Mouse (Mus musculus) kidney, embryonic 14.5 days (tissue): ENCODE results near the gene Atp1a2. TPM values are rescaled to one million over a fixed set of nuclear protein-coding genes. Genes with fewer than 3 reads are reported as not detected.
"Not testable (repeated sequence)": the region's sequence is repeated elsewhere in the genome, so short reads cannot be mapped to it uniquely, and the experiment has no call there.

Source experiments
- ATAC-seq: fragments of 200-750 bp; cut with Nextera tagmentation; 2 replicates; pipeline ENCODE4 v1.8.0; 2017; ENCODE audit warnings: moderate number of reproducible peaks, mild to moderate bottlenecking, moderate TSS enrichment, moderate library complexity; ENCODE audit not compliant: low FRiP score, low TSS enrichment
- H3K27ac ChIP-seq: fragments of 300-500 bp; sonication (generic); 2 replicates; pipeline ENCODE4 v1.5.1; 2014; ENCODE audit warnings: low read depth, mild to moderate bottlenecking, low read length, moderate library complexity, mixed read lengths
- H3K27me3 ChIP-seq: fragments of 300-500 bp; sonication (generic); 2 replicates; pipeline ENCODE4 v1.6.1; 2014; ENCODE audit warnings: mild to moderate bottlenecking, low read length; ENCODE audit not compliant: control insufficient read depth, insufficient read depth
- H3K36me3 ChIP-seq: fragments of 300-500 bp; sonication (generic); 2 replicates; pipeline ENCODE4 v1.6.1; 2014; ENCODE audit warnings: low read length, mixed read lengths; ENCODE audit not compliant: control insufficient read depth, insufficient read depth
- H3K4me1 ChIP-seq: fragments of 300-500 bp; sonication (generic); 2 replicates; pipeline ENCODE4 v1.6.1; 2014; ENCODE audit warnings: low read length, mixed read lengths; ENCODE audit not compliant: control insufficient read depth, insufficient read depth
- H3K4me2 ChIP-seq: fragments of 300-500 bp; sonication (generic); replicated peaks from 2 replicates; pipeline ENCODE4 v1.6.1; 2014; ENCODE audit warnings: low read depth, mild to moderate bottlenecking, low read length
- H3K4me3 ChIP-seq: fragments of 300-500 bp; sonication (generic); 2 replicates; pipeline ENCODE4 v1.5.1; 2014; ENCODE audit warnings: mild to moderate bottlenecking, low read length
- H3K9ac ChIP-seq: fragments of 300-500 bp; sonication (generic); 2 replicates; pipeline ENCODE4 v1.6.1; 2014; ENCODE audit warnings: low read depth, mild to moderate bottlenecking, low read length, moderate library complexity
- H3K9me3 ChIP-seq: fragments of 300-500 bp; sonication (generic); 2 replicates; pipeline ENCODE4 v1.6.1; 2016; ENCODE audit warnings: low read length; ENCODE audit not compliant: control insufficient read depth
- WGBS: fragments of 180-500 bp; shearing (Covaris S2); extraction: QIAGEN DNeasy Blood & Tissue Kit; methylation state at CpG from one replicate; pipeline ENCODE4 v1.1.7; 2014; 5-methylcytosine and 5-hydroxymethylcytosine counted together
- polyA plus RNA-seq: library from polyadenylated mRNA; unstranded; fragments of >200 nt; fragmentation: Nextera tagmentation; extraction: Ambion mirVana; gene quantifications from 2 replicates; pipeline ENCODE4 v1.2.1, GENCODE M21; 2014

Gene Atp1a2
- polyA plus RNA-seq, 1 experiment from 2014 or later = 0.66 TPM

- not testable (repeated sequence) for H3K4me3 ChIP-seq, H3K27me3 ChIP-seq, H3K36me3 ChIP-seq, ATAC-seq, H3K4me2 ChIP-seq, H3K4me1 ChIP-seq, H3K27ac ChIP-seq, H3K9ac ChIP-seq, H3K9me3 ChIP-seq
- 45% methylated on average over 23 of the region's 23 CpGs for WGBS
Measured at GRCm38 (mm10) chr1:172244645-172245044, 53.2 kb downstream of the Atp1a2 start.

- H3K27ac ChIP-seq = no peak overlapping the region
- ATAC-seq = no peak
- no peak overlapping the region; the same call in 1 of the 2 replicates for H3K4me2 ChIP-seq
- no peaks in the 10 kb centered on the region for H3K36me3 ChIP-seq
- H3K9me3 ChIP-seq = no peaks in the 10 kb centered on the region
- peaks cover 8% of the 10 kb centered on the region; the same call in 1 of the 2 replicates for H3K27me3 ChIP-seq
- no peak overlapping the region for H3K4me3 ChIP-seq
- no peak overlapping the region for H3K9ac ChIP-seq
- WGBS = 30% methylated on average over 16 of the region's 16 CpGs
- H3K4me1 ChIP-seq = 0 out of 2 replicates have a peak, but pooled peaks cover 3% of the 10 kb centered on the region
Measured at GRCm38 (mm10) chr1:172243547-172244205, 54.2 kb downstream of the Atp1a2 start.

DNA sequence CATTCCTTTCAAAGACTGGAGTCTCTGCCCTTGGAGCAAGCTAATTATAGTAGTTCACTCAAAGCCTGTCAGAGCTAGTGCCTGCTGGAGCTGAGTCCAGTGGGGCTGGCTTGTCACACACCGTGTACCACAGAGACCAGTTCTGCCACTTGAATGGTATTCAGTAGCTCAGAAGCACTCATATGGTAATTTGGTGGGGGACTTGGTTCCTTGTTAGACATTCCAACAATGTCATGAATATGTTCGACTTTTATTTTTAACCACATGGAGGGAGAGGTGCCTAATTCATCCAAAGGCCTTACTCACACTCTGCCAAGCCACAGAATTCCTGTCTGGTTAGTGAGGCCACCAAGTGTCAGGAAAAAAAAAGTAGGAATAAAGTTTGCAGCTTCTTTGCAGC, 55.5 kb downstream of the Atp1a2 start:
- H3K4me3 ChIP-seq = no peak overlapping the region
- peak; percentile 59; the same call in 1 of the 2 replicates for ATAC-seq
- H3K9ac ChIP-seq = no peak overlapping the region
- 54% methylated on average over 2 of the region's 2 CpGs for WGBS
- no peaks in the 10 kb centered on the region for H3K9me3 ChIP-seq
- H3K36me3 ChIP-seq = no peaks in the 10 kb centered on the region
- 0 out of 2 replicates have a peak, but pooled peaks cover 3% of the 10 kb centered on the region for H3K4me1 ChIP-seq
- H3K27ac ChIP-seq = 0 out of 2 replicates have a peak overlapping the region, but pooled peaks have one; percentile 30
- H3K4me2 ChIP-seq = no peak overlapping the region
- peaks cover 8% of the 10 kb centered on the region; the same call in 1 of the 2 replicates for H3K27me3 ChIP-seq

- Histone ChIP-seq H3K4me1 (0 out of 2 replicates have a peak, but pooled peaks cover 3% of the 10 kb centered on the region), H3K36me3 (no peaks in the 10 kb centered on the region), H3K27ac (peak overlapping the region; percentile 30; the same call in 1 of the 2 replicates), H3K27me3 (peaks cover 8% of the 10 kb centered on the region; the same call in 1 of the 2 replicates), H3K4me3 (no peak overlapping the region), H3K9ac (no peak overlapping the region), H3K4me2 (no peak overlapping the region), H3K9me3 (no peaks in the 10 kb centered on the region)
- 48% methylated on average over 6 of the region's 6 CpGs for WGBS
- 0 out of 2 replicates have a peak, but pooled peaks have one; percentile 13 for ATAC-seq
Measured at GRCm38 (mm10) chr1:172240945-172241708, 56.7 kb downstream of the Atp1a2 start.

DNA sequence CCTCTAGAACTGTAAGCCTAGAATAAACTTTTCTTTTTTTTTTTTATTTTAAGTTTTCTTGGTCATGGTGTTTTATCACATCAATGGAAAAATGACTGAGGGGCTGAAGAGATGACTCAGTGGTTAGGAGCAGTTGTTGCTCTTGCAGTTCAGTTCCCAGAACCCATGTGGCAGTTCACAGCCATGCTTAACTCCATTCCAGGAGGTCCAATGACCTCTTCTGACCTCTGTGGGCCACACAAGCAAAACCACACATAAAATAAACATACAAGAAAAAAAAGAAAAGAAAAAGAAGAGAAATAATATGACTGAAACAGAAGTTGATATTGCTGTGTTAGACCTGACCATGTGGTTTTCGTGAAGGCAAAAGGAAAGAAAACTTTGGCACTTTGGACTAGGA, 68.6 kb downstream of the Atp1a2 start:
- Histone ChIP-seq H3K4me1 (no peaks in the 10 kb centered on the region), H3K4me2 (no peak overlapping the region), H3K4me3 (no peak overlapping the region), H3K27me3 (no peaks in the 10 kb centered on the region), H3K9ac (no peak overlapping the region), H3K9me3 (no peaks in the 10 kb centered on the region), H3K27ac (no peak overlapping the region), H3K36me3 (no peaks in the 10 kb centered on the region)
- ATAC-seq = no peak
- WGBS = 79% methylated on average over 1 of the region's 1 CpGs

- Histone ChIP-seq H3K9me3 (no peaks in the 10 kb centered on the region), H3K4me2 (no peak overlapping the region), H3K4me1 (no peaks in the 10 kb centered on the region), H3K9ac (no peak overlapping the region), H3K36me3 (no peaks in the 10 kb centered on the region), H3K27ac (no peak overlapping the region), H3K27me3 (no peaks in the 10 kb centered on the region), H3K4me3 (no peak overlapping the region)
- ATAC-seq = no peak
- WGBS = 94% methylated on average over 2 of the region's 2 CpGs
Measured at GRCm38 (mm10) chr1:172228209-172228608, 69.7 kb downstream of the Atp1a2 start.

Other genes starting within 250 kb of the Atp1a2 start
- gene Nhlh1, start 240.5 kb downstream of the Atp1a2 start, polyA plus RNA-seq = not detected in 2 replicates
- 78.1 and 194 TPM in 2 replicates for gene Copa, start 215.5 kb downstream of the Atp1a2 start, polyA plus RNA-seq
- gene Ncstn, start 215.3 kb downstream of the Atp1a2 start, polyA plus RNA-seq = 66.5 and 136 TPM in 2 replicates
- gene Pex19, start 171.3 kb downstream of the Atp1a2 start, polyA plus RNA-seq = 95.1 and 138 TPM in 2 replicates
- 78.3 and 114 TPM in 2 replicates for gene Dcaf8, start 150.0 kb downstream of the Atp1a2 start, polyA plus RNA-seq
- gene Pea15a, start 91.3 kb downstream of the Atp1a2 start, polyA plus RNA-seq = 56.0 and 87.0 TPM in 2 replicates
- gene Casq1, start 78.2 kb downstream of the Atp1a2 start, polyA plus RNA-seq = 2.8 and 3.5 TPM in 2 replicates
- not detected in 2 replicates for gene Atp1a4, start 39.6 kb downstream of the Atp1a2 start, polyA plus RNA-seq
- 39.5 and 53.1 TPM in 2 replicates for gene Igsf8, start 36.4 kb downstream of the Atp1a2 start, polyA plus RNA-seq
- 0.20 TPM in 1 of 2 replicates, not detected in the other for gene Kcnj9, start 31.3 kb upstream of the Atp1a2 start, polyA plus RNA-seq
- 0.31 and 0.57 TPM in 2 replicates for gene Kcnj10, start 43.1 kb upstream of the Atp1a2 start, polyA plus RNA-seq
- gene Pigm, start 78.5 kb upstream of the Atp1a2 start, polyA plus RNA-seq = 9.5 and 12.1 TPM in 2 replicates
- 0.74 and 0.97 TPM in 2 replicates for gene Slamf9, start 177.3 kb upstream of the Atp1a2 start, polyA plus RNA-seq
- gene Igsf9, start 183.7 kb upstream of the Atp1a2 start, polyA plus RNA-seq = 37.8 and 41.8 TPM in 2 replicates
- 81.0 and 139 TPM in 2 replicates for gene Tagln2, start 202.0 kb upstream of the Atp1a2 start, polyA plus RNA-seq
- gene Cfap45, start 222.7 kb upstream of the Atp1a2 start, polyA plus RNA-seq = 1.0 and 1.2 TPM in 2 replicates